Mouse (Mus musculus): ENCODE data around the gene Flnb. TPM values are rescaled to one million over a fixed set of nuclear protein-coding genes. Genes with fewer than 3 reads are reported as not detected.

The Flnb gene
- polyA plus RNA-seq, 1 experiment from 2014 or later = 21.2 TPM

DNA sequence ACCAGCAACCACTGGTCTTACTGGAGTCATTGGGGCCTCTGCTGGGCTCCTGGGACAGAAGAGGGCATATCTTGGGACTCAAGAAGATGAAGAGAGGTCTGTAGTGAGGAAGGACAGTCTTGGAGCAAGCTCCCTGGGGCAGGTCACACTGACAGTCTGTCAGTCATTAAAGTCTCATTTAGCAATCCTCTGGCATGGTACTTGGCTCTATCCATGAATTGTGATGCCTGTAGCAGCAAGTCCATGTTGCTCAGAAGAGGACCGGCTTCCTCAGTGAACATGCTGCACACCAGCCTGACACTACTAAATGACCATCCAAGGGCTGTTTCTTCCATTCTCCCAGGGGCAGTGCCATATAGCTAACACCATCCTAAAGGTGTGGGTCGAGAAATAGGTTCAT, 144.9 kb downstream of the Flnb start:
- ATAC-seq (ENCODE audit: low FRiP score, low TSS enrichment) = no peak
- no peak overlapping the region for H3K27ac ChIP-seq (ENCODE audit: low read length)
- WGBS = 87% methylated on average over 2 of the region's 2 CpGs
- H3K4me1 ChIP-seq (ENCODE audit: insufficient read depth, low read length) = no peaks in the 10 kb centered on the region
- H3K4me2 ChIP-seq (replicated peaks; ENCODE audit: low read depth, low read length) = no peak overlapping the region
- H3K27me3 ChIP-seq (ENCODE audit: insufficient read depth, low read length) = no peaks in the 10 kb centered on the region
- H3K9ac ChIP-seq (replicated peaks; ENCODE audit: low read length) = no peak overlapping the region
- H3K9me3 ChIP-seq (ENCODE audit: low read length) = no peaks in the 10 kb centered on the region
- no peaks in the 10 kb centered on the region for H3K36me3 ChIP-seq (ENCODE audit: insufficient read depth, low read length)
- H3K4me3 ChIP-seq (ENCODE audit: low read length) = no peak overlapping the region

DNA sequence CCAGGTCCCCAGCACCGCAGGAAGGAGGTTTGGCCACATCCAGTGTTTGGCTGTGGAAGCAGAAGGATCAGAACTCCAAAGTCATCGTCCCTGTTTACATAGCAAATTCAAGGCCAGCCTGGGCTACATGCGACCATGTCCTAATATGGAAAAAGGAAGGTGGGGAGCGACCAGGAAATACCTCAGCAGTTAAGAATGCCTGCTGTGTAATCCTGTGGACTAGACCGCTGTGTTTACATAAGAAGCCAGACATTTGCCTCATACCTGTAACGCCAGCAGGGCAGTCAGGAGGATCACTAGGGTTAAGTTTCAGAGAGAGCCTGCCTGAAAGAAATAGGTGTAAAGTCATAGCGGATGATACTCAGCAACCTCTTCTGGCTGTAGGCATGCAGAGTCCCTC, 145.4 kb downstream of the Flnb start:
- WGBS = 60% methylated on average over 7 of the region's 7 CpGs
- Histone ChIP-seq H3K4me3 (ENCODE audit: low read length) (no peak overlapping the region), H3K27ac (ENCODE audit: low read length) (no peak overlapping the region)

DNA sequence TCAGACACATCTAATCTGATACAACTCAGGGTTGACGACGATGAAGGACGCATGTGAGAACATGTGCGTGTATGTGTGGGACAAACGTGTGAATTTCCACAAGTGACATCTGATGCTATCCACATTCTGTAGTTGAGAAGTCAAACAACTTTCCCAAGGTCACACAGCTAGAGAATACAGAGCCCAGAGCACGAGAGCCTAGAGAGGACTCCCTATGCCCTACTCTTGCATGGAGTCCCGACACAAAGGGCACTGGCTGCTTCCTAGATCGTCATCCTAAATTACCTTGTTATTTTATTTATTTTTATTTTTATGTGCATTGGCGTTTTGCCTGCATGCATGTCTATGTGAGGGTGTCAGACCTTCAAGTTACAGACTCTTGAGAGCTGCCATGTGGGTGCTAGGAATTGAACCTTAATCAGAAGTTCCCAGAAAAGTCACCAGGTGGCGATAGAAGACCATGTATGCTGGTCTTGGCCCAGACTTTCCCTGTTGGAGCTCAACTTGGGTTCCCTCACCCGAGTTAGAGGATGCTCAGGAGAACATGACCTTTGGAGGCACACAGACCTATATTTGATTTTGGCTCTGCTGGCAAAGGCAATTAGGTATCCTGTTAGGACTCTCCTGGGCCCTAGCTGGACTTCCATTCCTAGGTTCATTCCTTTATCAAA, 146.6 kb downstream of the Flnb start:
- H3K27me3 ChIP-seq (ENCODE audit: insufficient read depth, low read length) = no peaks in the 10 kb centered on the region
- no peak overlapping the region for H3K4me3 ChIP-seq (ENCODE audit: low read length)
- H3K4me2 ChIP-seq (replicated peaks; ENCODE audit: low read depth, low read length) = no peak overlapping the region
- no peak overlapping the region for H3K27ac ChIP-seq (ENCODE audit: low read length)
- no peaks in the 10 kb centered on the region for H3K9me3 ChIP-seq (ENCODE audit: low read length)
- ATAC-seq (ENCODE audit: low FRiP score, low TSS enrichment) = no peak; the same call in 1 of the 2 replicates
- 54% methylated on average over 11 of the region's 11 CpGs for whole genome bisulfite sequencing
- H3K4me1 ChIP-seq (ENCODE audit: insufficient read depth, low read length) = no peaks in the 10 kb centered on the region
- no peak overlapping the region for H3K9ac ChIP-seq (replicated peaks; ENCODE audit: low read length)
- no peaks in the 10 kb centered on the region for H3K36me3 ChIP-seq (ENCODE audit: insufficient read depth, low read length)

More for the DNA sequence above, 145.4 kb downstream of the Flnb start:
- H3K9me3 ChIP-seq (ENCODE audit: low read length) = no peaks in the 10 kb centered on the region
- no peaks in the 10 kb centered on the region for H3K4me1 ChIP-seq (ENCODE audit: insufficient read depth, low read length)
- no peaks in the 10 kb centered on the region for H3K27me3 ChIP-seq (ENCODE audit: insufficient read depth, low read length)
- no peak for ATAC-seq (ENCODE audit: low FRiP score, low TSS enrichment)
- no peaks in the 10 kb centered on the region for H3K36me3 ChIP-seq (ENCODE audit: insufficient read depth, low read length)
- no peak overlapping the region for H3K9ac ChIP-seq (replicated peaks; ENCODE audit: low read length)
- H3K4me2 ChIP-seq (replicated peaks; ENCODE audit: low read depth, low read length) = no peak overlapping the region

DNA sequence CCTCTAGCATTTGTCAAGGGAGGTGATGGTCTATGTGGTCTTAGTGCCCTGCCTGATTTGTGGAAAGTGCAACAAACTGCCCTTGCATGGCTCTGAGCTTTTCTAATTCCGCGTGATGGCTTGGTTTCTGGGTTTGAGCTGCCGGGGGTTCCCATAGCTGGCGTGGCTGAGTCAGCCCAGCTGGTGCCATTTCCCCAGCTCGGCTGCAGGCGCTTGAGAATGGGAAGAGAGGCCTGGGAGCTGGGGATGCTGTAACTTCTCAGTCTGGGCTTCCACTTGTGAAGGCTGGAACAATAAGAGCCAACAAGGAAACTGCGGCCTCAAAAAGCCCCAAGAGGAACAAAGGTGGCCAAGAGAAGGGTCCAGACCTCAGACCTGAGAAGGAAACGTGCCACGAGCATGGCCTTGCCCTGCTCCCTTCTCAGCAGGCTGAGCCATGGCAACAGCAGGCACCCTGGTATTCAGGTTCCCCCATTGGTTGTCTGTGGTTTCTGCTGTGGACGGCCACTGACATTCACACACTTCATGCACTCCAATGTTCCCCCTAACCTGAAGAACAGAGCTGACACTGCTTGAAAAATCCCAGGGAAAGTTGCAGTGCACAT, 154.2 kb downstream of the Flnb start:
- Histone ChIP-seq H3K4me3 (ENCODE audit: low read length) (no peak overlapping the region), H3K4me2 (replicated peaks; ENCODE audit: low read depth, low read length) (no peak overlapping the region), H3K9ac (replicated peaks; ENCODE audit: low read length) (no peak overlapping the region), H3K36me3 (ENCODE audit: insufficient read depth, low read length) (no peaks in the 10 kb centered on the region), H3K27ac (ENCODE audit: low read length) (no peak overlapping the region), H3K9me3 (ENCODE audit: low read length) (no peaks in the 10 kb centered on the region), H3K4me1 (ENCODE audit: insufficient read depth, low read length) (no peaks in the 10 kb centered on the region), H3K27me3 (ENCODE audit: insufficient read depth, low read length) (no peaks in the 10 kb centered on the region)
- WGBS = 55% methylated on average over 10 of the region's 10 CpGs
- no peak for ATAC-seq (ENCODE audit: low FRiP score, low TSS enrichment)

DNA sequence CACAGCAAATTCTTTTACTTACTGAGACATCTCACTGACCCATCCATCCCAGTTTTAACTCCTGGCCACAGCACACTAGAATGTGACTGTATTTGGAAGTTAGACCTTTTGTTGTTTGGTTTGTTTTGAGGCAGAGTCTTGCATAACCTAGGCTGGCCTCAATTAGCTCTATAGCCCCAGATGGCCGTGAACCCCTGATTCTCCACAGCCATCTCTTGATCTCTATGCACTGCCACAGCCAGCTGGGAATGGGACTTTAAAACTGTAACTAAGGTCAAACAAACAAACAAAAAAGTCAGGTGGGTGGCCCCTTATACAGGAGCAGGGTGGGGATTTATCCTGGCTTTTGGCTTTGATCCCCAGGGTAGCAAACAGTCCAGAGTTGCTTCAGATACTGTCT, 156.9 kb downstream of the Flnb start:
- WGBS = 74% methylated on average over 1 of the region's 1 CpGs
- H3K36me3 ChIP-seq (ENCODE audit: insufficient read depth, low read length) = no peaks in the 10 kb centered on the region
- H3K27me3 ChIP-seq (ENCODE audit: insufficient read depth, low read length) = no peaks in the 10 kb centered on the region
- no peak for ATAC-seq (ENCODE audit: low FRiP score, low TSS enrichment)
- no peaks in the 10 kb centered on the region for H3K4me1 ChIP-seq (ENCODE audit: insufficient read depth, low read length)
- no peak overlapping the region for H3K27ac ChIP-seq (ENCODE audit: low read length)
- H3K9ac ChIP-seq (replicated peaks; ENCODE audit: low read length) = no peak overlapping the region
- no peak overlapping the region for H3K4me2 ChIP-seq (replicated peaks; ENCODE audit: low read depth, low read length)
- H3K4me3 ChIP-seq (ENCODE audit: low read length) = no peak overlapping the region
- H3K9me3 ChIP-seq (ENCODE audit: low read length) = no peaks in the 10 kb centered on the region

DNA sequence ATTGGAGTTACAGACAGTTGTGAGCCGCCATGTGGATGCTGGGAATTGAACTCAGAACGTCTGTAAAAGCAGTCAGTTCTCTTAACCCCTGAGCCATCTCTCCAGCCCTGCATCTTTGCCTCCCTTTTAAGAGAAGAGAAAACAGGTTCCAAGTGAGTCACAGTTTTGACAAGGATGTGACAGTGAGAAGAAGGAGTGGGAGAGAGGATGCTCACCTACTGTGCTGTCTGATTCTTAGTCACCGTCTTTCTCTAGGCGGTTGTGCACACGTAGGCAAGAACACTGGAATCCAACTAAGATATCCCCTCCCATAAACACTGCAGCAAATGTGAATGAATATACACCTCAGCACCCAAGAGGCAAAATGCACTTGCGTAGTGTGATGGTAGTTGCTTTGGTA, 157.4 kb downstream of the Flnb start:
- no peak for ATAC-seq (ENCODE audit: low FRiP score, low TSS enrichment)
- H3K27ac ChIP-seq (ENCODE audit: low read length) = no peak overlapping the region

DNA sequence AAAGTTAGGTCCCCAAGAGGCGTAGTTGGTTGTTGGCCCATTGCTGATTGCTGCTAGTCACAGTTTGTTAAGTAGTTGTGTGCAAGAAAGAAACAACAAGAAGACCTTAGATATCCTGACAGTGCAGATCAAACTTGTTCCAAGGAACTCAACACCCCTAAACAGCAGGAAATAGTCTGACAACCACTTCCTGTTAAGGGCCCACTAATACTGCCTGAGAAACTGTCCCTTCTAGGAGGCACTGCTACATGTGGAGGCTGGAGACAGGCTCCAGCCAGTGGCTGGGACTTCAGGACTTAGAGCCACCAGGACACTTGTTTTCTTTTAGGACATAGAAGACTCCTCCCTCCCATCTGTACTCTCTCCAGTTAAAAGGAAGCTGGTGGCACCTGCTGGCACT, 159.7 kb downstream of the Flnb start:
- no peak for ATAC-seq (ENCODE audit: low FRiP score, low TSS enrichment)
- Histone ChIP-seq H3K4me1 (ENCODE audit: insufficient read depth, low read length) (no peaks in the 10 kb centered on the region), H3K27me3 (ENCODE audit: insufficient read depth, low read length) (no peaks in the 10 kb centered on the region), H3K9ac (replicated peaks; ENCODE audit: low read length) (no peak overlapping the region), H3K4me2 (replicated peaks; ENCODE audit: low read depth, low read length) (no peak overlapping the region), H3K36me3 (ENCODE audit: insufficient read depth, low read length) (no peaks in the 10 kb centered on the region), H3K4me3 (ENCODE audit: low read length) (no peak overlapping the region), H3K9me3 (ENCODE audit: low read length) (no peaks in the 10 kb centered on the region), H3K27ac (ENCODE audit: low read length) (no peak overlapping the region)
- 95% methylated on average over 1 of the region's 1 CpGs for WGBS

More for the DNA sequence above, 157.4 kb downstream of the Flnb start:
- no peaks in the 10 kb centered on the region for H3K27me3 ChIP-seq (ENCODE audit: insufficient read depth, low read length)
- no peaks in the 10 kb centered on the region for H3K9me3 ChIP-seq (ENCODE audit: low read length)
- H3K4me2 ChIP-seq (replicated peaks; ENCODE audit: low read depth, low read length) = no peak overlapping the region
- no peak overlapping the region for H3K9ac ChIP-seq (replicated peaks; ENCODE audit: low read length)
- no peaks in the 10 kb centered on the region for H3K4me1 ChIP-seq (ENCODE audit: insufficient read depth, low read length)
- WGBS = 80% methylated on average over 6 of the region's 6 CpGs
- no peak overlapping the region for H3K4me3 ChIP-seq (ENCODE audit: low read length)
- H3K36me3 ChIP-seq (ENCODE audit: insufficient read depth, low read length) = no peaks in the 10 kb centered on the region

DNA sequence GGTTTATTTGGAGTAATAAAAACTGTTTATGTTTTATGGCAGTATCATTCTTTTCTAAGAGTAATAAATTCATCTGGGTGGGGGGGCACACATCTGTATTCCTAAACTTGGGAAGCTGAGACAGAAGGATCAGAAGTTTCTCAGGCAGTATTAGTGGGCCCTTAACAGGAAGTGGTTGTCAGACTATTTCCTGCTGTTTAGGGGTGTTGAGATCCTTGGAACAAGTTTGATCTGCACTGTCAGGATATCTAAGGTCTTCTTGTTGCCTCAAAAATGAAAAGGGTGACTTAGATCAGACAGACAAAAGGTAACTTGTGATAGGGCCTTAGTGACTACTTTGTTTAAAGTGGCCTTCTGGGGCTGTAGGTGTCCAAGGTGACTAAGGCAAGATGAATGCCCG, 160.4 kb downstream of the Flnb start:
- no peaks in the 10 kb centered on the region for H3K36me3 ChIP-seq (ENCODE audit: insufficient read depth, low read length)
- H3K4me1 ChIP-seq (ENCODE audit: insufficient read depth, low read length) = no peaks in the 10 kb centered on the region
- no peaks in the 10 kb centered on the region for H3K9me3 ChIP-seq (ENCODE audit: low read length)
- WGBS = 71% methylated on average over 1 of the region's 1 CpGs
- no peaks in the 10 kb centered on the region for H3K27me3 ChIP-seq (ENCODE audit: insufficient read depth, low read length)
- no peak overlapping the region for H3K4me3 ChIP-seq (ENCODE audit: low read length)
- no peak overlapping the region for H3K4me2 ChIP-seq (replicated peaks; ENCODE audit: low read depth, low read length)
- no peak for ATAC-seq (ENCODE audit: low FRiP score, low TSS enrichment)
- H3K9ac ChIP-seq (replicated peaks; ENCODE audit: low read length) = no peak overlapping the region
- H3K27ac ChIP-seq (ENCODE audit: low read length) = no peak overlapping the region

DNA sequence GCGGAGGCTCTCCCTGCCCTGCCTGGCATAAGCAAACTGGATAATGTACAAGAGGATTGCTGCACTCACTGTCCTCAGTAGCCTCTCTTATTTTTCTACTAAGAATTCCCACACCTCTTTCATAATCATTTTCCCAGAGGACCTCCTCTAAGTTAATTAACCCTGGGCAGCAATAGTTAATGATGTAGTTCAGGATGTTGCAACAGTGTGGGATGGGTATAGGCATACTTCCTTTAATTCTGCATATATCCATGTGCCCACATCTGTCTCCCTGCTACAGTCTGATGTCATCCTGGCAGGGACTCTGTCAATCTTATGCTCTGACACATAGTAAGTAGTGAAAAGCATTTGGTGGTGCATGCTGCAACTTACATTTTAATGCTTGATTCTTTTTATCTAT, 163.5 kb downstream of the Flnb start:
- WGBS = 96% methylated on average over 1 of the region's 1 CpGs
- ATAC-seq (ENCODE audit: low FRiP score, low TSS enrichment) = no peak
- no peak overlapping the region for H3K27ac ChIP-seq (ENCODE audit: low read length)
- no peaks in the 10 kb centered on the region for H3K36me3 ChIP-seq (ENCODE audit: insufficient read depth, low read length)
- no peaks in the 10 kb centered on the region for H3K9me3 ChIP-seq (ENCODE audit: low read length)
- H3K27me3 ChIP-seq (ENCODE audit: insufficient read depth, low read length) = no peaks in the 10 kb centered on the region
- no peak overlapping the region for H3K4me3 ChIP-seq (ENCODE audit: low read length)
- no peak overlapping the region for H3K4me2 ChIP-seq (replicated peaks; ENCODE audit: low read depth, low read length)
- H3K9ac ChIP-seq (replicated peaks; ENCODE audit: low read length) = no peak overlapping the region
- no peaks in the 10 kb centered on the region for H3K4me1 ChIP-seq (ENCODE audit: insufficient read depth, low read length)

DNA sequence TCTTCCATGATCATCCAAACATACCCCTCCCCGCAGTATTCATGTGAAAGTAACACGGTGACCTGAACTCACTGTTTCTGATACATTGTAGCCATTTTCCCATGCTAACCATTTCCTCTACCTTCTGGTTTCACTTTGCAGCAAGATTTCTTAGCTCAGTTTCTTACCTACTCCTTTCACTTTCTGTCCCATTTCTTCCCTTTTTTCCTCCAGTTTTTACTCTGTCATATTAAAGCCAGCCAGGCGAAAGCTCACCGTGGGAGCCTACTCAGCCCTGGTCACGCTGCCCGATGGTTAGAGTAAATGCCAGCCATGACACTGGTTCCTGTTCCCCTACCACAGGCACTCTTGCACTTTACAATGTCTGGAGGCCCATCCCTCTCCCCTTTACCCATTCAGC, 169.2 kb downstream of the Flnb start:
- Histone ChIP-seq H3K4me1 (ENCODE audit: insufficient read depth, low read length) (peaks cover 7% of the 10 kb centered on the region; the same call in 1 of the 2 replicates), H3K9me3 (ENCODE audit: low read length) (no peaks in the 10 kb centered on the region), H3K27ac (ENCODE audit: low read length) (no peak overlapping the region), H3K4me2 (replicated peaks; ENCODE audit: low read depth, low read length) (no peak overlapping the region), H3K36me3 (ENCODE audit: insufficient read depth, low read length) (no peaks in the 10 kb centered on the region), H3K4me3 (ENCODE audit: low read length) (no peak overlapping the region), H3K9ac (replicated peaks; ENCODE audit: low read length) (no peak overlapping the region), H3K27me3 (ENCODE audit: insufficient read depth, low read length) (no peaks in the 10 kb centered on the region)
- no peak for ATAC-seq (ENCODE audit: low FRiP score, low TSS enrichment)
- WGBS = 94% methylated on average over 6 of the region's 6 CpGs

Data from kidney, embryonic 16.5 days (tissue).